Mouse (Mus musculus) gastrocnemius, postnatal 25 days (tissue): ENCODE measurements around the gene Cav2. TPM values are rescaled to one million over a fixed set of nuclear protein-coding genes. Genes with fewer than 3 reads are reported as not detected.

Experiments used
- DNase-seq: peaks from one replicate; pipeline ENCODE4 v3.0.0; 2022
- total RNA-seq, 2 experiments: library from RNA; stranded (reverse); gene quantifications; 1 replicate in 1 of 2; 2 replicates in 1 of 2; pipeline ENCODE4 v1.2.3; 2021

The Cav2 gene
- total RNA-seq, 2 experiments from 2014 or later: 20.2 to 30.4 TPM

DNA sequence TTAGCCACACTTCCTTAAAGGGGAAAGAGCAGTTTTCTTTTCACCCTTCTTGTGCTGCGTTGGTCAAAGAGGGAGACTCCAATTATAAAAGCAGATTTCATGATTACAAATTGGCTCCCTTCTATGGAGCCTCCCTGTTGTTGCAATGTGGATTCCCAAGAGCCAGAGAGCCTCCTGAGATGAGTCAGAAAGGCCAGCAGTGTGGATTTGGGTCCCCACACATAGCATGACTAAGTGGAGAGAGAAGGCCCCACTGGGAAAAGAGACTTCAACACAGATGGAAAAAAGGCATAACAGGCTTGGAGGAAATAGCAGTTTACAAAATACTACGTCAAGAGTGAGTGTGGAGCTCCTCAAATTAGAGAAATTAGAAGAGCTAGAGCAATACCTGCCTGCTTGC, 28.3 kb downstream of the Cav2 start:
- peak; percentile 26 for DNase-seq

DNA sequence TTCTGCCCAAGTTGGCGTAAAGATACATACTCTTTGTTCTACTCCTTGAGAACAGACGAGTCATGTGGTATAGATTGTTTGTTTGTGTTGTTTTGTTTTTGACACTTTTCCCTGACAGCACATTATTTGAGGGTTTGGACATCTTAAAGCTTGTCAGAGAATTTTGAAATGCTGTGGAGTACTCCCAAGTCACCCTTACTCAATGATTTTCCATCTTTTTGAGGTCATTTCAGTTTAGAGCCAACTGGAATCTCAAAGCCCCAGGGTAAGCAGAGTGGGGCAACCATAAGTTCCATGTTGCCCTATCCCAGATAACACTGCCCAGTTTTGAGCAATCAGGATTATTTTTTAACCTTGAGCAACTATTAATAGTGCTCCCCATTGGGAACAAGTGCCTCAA, 33.3 kb downstream of the Cav2 start:
- no peak for DNase-seq

DNA sequence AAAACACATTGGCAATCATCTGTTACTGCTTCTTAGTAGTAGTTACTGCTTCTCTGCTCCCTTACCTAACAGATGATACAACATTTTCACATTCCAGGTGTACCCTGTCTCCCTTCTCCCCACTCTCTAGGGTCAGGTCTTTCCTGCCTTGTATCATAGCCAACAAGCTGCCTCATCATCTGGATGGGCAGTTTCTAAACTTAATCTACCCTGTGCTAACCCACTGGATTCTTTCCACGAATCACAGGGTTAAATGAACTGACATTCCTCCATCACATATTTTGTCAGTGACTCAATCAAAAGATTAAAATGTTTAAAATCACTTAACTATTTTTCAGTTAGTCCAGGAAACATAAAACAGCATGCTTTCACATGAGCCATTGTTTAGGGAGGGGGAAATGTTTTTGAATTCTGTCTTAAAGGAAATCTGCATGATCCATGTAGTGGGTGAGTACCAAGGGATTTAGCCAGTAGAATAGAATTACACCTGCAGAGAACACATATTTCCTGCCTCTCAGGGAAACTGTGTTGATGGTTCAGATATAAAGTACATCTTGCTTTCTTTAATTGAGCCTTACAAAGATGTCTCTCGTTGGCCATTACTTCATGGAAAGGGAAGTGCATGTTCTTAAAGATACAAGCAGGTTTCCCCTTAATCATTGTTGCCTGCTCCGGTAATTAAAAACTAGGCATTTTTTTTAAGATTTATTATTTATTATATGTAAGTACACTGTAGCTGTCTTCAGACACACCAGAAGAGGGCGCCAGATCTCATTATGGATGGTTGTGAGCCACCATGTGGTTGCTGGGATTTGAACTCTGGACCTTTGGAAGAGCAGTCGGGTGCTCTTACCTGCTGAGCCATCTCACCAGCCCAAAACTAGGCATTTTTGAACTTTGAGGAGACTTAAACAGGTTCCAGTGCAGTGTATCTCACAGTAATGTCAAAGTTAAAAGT, 34.0 kb downstream of the Cav2 start:
- DNase-seq: no peak

DNA sequence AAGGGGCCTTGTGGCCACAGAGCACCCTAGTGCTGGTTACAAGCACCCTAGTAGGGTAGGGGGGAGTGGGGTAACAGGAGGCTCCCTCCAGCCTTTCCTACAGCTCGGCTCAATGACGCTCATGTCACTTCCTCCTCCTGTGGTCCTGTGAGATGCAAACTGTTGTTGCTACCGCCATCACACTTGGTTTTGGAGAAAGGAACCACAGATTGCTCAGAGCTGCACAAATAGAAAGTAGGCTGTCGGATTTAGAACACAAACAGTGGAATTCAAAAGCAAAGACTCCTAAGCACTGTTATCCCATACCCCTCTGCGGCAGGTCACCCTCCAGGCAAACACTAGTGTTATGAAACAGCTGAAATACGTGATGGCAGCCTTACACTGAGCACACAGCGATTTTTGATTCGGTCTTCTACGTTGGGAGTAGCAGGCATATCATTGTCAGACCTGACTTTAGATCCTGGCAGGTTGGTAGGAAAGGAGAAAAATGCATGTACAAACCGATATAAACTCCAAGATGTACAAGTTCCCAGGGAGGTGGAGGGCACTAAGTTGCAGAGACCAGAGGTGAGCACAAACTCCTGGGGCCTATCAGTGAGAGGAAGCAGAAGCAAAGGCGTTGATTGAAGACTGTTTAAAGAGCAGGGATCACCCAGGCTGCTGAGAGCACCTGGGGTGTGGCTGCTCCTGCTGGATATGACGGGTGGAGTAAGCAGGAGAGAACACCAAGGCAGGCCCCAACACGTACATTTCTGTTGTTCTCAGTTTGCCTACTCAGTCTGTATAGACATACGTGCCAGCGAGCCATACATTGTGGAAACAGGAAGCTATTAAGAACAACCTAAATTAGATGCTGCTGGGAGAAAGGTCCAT, 35.5 kb downstream of the Cav2 start:
- DNase-seq: no peak

DNA sequence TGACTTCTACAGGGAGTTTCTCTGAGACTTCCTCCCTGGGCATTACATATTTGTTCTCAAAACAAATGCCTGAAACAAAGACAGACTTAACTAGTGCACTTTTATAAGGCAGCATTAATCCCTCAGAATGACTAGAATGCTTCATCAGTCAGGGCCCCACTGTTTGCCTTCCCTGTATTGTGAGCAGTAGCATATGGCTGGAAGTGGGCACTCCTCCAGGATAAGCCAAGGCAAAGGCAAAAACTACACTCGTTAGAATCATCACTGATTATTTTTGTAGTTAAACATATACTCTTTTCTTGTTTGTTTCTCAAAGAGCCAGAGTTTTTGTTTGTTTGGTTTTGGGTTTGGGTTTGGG, 36.2 kb downstream of the Cav2 start:
- DNase-seq: no peak

DNA sequence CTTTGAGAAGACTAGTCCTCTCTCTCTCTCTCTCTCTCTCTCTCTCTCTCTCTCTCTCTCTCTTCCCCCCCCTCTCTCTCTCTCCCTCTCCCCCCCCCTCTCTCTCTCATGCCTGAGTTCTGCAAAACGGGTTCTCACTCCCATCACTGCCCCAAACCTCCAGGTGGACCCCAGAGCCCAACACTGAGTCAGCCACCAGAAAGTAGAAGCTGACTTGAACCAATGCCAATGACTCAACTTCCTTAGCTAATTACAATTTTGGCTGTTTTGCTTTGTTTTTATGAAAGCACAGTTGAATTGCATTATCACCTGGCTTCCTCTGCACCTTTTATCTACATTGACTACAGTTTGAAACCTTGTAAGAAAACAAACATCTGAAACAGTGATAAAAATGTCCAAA, 37.0 kb downstream of the Cav2 start:
- no peak for DNase-seq

DNA sequence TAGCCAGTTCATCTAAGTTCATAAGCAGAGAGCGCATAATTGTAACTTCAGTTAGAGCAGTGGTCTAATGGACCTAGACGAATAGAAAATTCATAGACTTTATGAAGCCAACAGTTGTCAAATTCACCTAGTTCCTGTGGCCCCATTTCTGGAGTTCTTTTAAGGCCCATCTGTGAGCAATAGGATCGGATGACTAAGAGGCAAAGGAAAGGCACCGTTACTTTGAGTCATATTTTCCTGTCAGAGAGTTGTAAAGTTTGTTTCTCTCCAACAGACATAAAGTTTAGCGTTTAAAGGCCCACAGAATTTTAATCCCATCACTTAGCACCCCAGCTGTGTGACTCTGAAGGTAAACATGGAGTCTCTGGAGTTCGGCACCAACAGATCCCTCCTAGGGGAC, 41.0 kb downstream of the Cav2 start:
- no peak for DNase-seq

DNA sequence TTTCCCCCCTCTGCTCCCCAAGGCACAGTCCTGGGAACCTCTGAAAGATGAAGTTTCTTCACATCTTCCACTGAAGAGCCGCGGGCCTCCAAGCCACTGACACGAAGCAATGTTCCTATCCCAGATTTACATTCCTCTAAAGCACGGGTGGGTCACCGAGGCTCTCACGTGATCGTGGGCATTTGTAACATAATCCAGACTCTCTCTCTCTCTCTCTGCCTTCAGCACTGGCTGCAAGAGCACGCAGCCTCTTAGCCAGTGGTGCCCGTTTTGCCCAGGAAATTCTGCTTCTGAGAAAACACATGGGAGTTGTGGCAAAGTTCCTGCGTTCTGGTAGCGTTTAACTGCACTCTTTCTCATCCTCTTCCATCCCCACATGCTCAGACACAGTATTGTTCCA, 46.2 kb downstream of the Cav2 start:
- no peak for DNase-seq

DNA sequence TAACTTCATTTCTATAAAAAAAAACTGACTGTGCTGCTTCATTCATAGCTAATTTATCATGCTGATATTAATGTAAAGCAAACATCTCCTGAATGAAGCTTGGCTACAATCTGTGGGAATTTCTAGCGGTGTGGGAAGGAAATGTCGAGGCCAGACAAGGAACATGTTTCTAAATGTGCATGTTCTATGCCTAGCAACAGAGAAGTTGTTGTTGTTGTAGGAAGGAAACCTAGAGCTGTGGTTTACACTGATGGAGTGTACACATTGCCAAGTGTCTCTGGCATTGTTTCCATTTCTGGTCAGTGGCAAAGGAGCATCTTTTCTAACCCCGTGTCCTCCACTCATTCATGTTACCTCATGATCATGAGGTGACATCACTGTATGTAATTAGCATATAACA, 48.8 kb downstream of the Cav2 start:
- DNase-seq: no peak

DNA sequence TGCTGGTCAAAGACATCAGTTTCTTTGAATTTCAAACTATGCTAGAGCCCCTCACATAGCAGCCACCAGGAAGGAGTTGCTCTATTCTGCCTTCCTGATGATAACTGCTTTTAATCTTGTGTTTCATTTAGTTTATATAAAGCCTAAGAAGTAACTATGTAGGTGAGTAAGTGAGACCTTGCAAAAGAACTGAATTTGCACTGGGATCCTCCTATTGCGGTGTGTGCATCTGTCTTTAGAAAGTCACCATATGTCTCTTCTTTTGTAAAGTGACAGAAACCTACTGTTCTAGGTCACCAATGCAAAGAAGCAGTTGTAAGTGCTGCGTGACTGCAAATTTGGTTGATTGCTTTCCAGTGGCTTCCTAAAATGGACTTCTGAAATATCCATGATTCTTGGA, 56.7 kb downstream of the Cav2 start:
- DNase-seq: no peak

Other genes with a start within 250 kb of the Cav2 start
- gene Tes, start 216.0 kb upstream of the Cav2 start, total RNA-seq: 1 to 10 TPM; 1.3 to 2.3 TPM
- gene Cav1, start 25.1 kb downstream of the Cav2 start, total RNA-seq: 100 to 1,000 TPM; 104 to 186 TPM
- gene Met, start 182.6 kb downstream of the Cav2 start, total RNA-seq: 10 to 100 TPM in 1 of 2 experiments, 1 to 10 TPM in 1; 7.1 to 15.6 TPM